Mouse (Mus musculus) olfactory bulb, adult 2 months (tissue): ENCODE results near the gene Gcm2. TPM values are rescaled to one million over a fixed set of nuclear protein-coding genes. Genes with fewer than 3 reads are reported as not detected.

ENCODE experiments used
- H3K27ac ChIP-seq: fragments of 200-500 bp; 2 replicates; pipeline ENCODE4 v1.5.1; 2012; ENCODE audit warnings: low read depth, low read length; ENCODE audit not compliant: insufficient read depth
- H3K4me1 ChIP-seq: fragments of 200-500 bp; 2 replicates; pipeline ENCODE4 v1.6.1; 2012; ENCODE audit warnings: low read length; ENCODE audit not compliant: control insufficient read depth, insufficient read depth
- H3K4me3 ChIP-seq: fragments of 200-500 bp; 2 replicates; pipeline ENCODE4 v1.5.1; 2012; ENCODE audit warnings: mild to moderate bottlenecking, low read depth, low read length, moderate library complexity; ENCODE audit not compliant: insufficient read depth
- CTCF ChIP-seq: fragments of 200-500 bp; IDR thresholded peaks from 2 replicates; pipeline ENCODE4 v1.5.1; 2012; ENCODE audit warnings: low read depth, mild to moderate bottlenecking, low read length, moderate library complexity; ENCODE audit not compliant: insufficient read depth
- POLR2A ChIP-seq: fragments of 200-500 bp; IDR thresholded peaks from 2 replicates; pipeline ENCODE4 v1.6.1; 2012; ENCODE audit warnings: mild to moderate bottlenecking, low read depth, low read length, moderate library complexity; ENCODE audit not compliant: insufficient read depth
- WGBS: fragments of 180-500 bp; shearing (Covaris S2); methylation state at CpG from one replicate; pipeline ENCODE4 v1.1.7; 2018; 5-methylcytosine and 5-hydroxymethylcytosine counted together
- polyA plus RNA-seq: library from polyadenylated mRNA; stranded (reverse); fragments of >200 nt; gene quantifications from 2 replicates; pipeline ENCODE4 v1.2.4, GENCODE M21; 2012; ENCODE audit warnings: low replicate concordance; ENCODE audit not compliant: missing spikeins, insufficient read depth, insufficient read length

Gcm2 gene
- not detected in 2 replicates for polyA plus RNA-seq

- WGBS, result 61% methylated on average over 3 of the region's 3 CpGs
- Histone ChIP-seq H3K27ac (no peak within 1 kb of the TSS), H3K4me1 (peaks cover 4% of the 10 kb centered on the region; the same call in 1 of the 2 replicates), H3K4me3 (no peak within 1 kb of the TSS)
- TF ChIP-seq POLR2A (no peak), CTCF (no peak)
These were observed at the start of gene Gcm2 for GRCm38 (mm10) chr13:41110935-41111334. TSS of gene Gcm2 (minus strand) at chr13:41111035.

DNA sequence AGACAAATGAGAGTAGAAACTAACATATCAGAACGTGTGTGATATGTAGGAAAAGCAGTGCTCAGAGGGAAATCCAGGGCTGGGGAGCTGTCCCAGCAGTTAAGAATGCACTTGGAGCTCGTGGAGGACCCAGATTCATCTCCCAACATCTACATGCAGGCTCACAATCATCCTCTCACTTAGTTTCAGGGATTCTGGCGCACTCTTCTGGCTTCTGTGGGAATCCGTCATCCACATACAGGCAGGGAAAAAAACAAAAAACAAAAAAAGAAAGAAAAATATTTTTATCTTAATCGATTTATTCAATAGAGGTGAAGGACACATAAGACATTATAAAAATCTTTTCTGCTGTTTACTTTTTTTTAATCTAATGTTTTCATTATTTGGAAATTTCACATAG, 47.6 kb upstream of the Gcm2 start:
- TF ChIP-seq CTCF (no peak), POLR2A (no peak)
- Histone ChIP-seq H3K4me3 (no peak overlapping the region), H3K4me1 (no peaks in the 10 kb centered on the region), H3K27ac (no peak overlapping the region)
- WGBS, result 66% methylated on average over 5 of the region's 5 CpGs

DNA sequence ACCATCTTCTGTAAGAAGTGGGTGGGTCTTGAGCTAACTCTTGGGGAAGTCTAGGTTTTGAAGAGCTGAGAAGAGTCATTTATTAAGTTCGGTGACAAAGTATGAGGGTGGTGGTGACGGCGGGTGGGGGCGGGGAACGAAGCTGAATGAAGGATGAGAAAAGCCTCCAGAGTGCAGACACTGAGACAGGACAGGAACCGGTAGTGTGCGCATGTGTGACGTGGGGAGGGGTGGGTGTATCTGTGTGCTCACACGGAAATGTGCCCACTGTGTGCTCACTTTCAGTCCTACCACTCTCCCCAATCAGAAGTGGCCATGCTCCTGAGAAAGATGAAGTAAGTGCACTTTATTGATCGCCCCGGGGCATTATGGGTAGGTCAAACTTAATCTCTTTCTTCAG, 42.3 kb upstream of the Gcm2 start:
- no peaks in the 10 kb centered on the region for H3K4me1 ChIP-seq
- TF ChIP-seq CTCF, result no peak
- no peak for TF ChIP-seq POLR2A
- no peak overlapping the region for H3K27ac ChIP-seq
- 94% methylated on average over 11 of the region's 11 CpGs for WGBS
- no peak overlapping the region for H3K4me3 ChIP-seq

- 59% methylated on average over 10 of the region's 10 CpGs for WGBS
- Histone ChIP-seq H3K27ac (no peak overlapping the region), H3K4me1 (no peaks in the 10 kb centered on the region), H3K4me3 (no peak overlapping the region)
- no peak for TF ChIP-seq CTCF
- TF ChIP-seq POLR2A, result no peak
These were observed 35.4 kb upstream of the Gcm2 start for GRCm38 (mm10) chr13:41146271-41146670.

DNA sequence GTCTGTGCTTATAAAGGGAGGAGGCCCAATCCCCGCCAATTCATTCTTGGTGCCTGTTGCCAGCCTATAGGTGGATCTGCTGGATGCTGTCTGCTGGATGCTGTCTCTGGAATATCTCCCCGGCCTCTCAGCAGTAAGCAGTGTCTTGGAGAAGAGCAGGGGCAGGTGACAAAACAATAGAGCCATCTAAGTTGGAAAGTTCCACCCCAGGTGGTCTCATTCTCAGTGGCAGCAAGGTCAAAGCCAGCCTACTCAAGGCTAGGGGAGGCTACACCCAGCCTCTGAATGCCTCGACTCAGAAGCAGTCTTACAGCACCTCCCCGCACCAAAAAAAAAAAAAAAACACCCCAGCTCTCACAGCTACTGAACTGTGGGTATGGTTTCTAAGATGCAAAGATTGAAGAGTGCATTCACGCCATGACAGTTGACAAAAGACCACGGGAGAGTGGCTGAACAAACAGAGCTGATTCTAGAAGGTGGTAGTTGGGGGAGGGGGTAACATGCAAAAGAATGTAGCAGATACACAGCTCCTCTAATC, 34.7 kb upstream of the Gcm2 start:
- H3K27ac ChIP-seq, result no peak overlapping the region
- 89% methylated on average over 6 of the region's 6 CpGs for WGBS
- TF ChIP-seq CTCF, result no peak
- TF ChIP-seq POLR2A, result no peak
- no peak overlapping the region for H3K4me3 ChIP-seq
- no peaks in the 10 kb centered on the region for H3K4me1 ChIP-seq

DNA sequence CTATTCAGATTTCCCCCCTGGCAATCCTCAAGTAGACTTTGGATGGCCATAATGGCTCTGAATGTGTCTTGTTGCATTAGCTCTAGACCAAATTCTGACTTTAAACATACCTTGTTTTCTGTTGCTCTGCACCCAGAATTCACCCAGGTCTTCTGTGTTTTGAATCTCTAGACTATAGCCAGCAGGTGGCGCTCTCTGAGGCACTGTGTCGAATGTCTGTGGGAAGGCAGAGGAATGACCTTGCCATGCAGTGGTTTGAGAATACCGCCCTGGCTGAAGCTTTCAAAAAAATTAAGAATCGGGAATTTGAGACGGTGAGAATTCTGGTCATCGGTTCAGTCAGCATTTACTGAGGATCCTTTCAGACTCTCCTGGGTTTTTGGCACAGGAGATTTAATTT, 24.1 kb upstream of the Gcm2 start:
- no peaks in the 10 kb centered on the region for H3K4me1 ChIP-seq
- H3K4me3 ChIP-seq, result no peak overlapping the region
- no peak overlapping the region for H3K27ac ChIP-seq
- no peak for TF ChIP-seq POLR2A
- TF ChIP-seq CTCF, result no peak
- 4% methylated on average over 6 of the region's 6 CpGs for WGBS

DNA sequence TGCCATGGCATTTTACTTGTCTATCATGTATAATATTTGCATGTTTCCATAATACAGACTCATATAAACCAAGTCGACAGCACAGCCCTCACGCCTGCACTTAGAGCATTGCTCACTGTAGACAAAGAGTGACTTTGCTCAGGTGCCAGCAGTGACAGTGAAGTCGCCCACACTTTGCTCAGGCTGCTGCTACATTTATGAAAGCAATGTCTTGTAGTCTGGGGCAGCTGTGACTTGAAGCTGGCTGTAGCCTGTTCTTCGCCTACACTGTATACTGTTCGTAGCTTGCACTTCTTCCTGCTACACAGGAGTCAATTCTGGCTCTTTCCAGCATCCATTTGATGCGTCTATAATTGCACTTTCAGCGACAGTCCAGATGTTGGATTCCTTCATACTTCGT, 18.2 kb upstream of the Gcm2 start:
- 87% methylated on average over 8 of the region's 8 CpGs for WGBS
- no peaks in the 10 kb centered on the region for H3K4me1 ChIP-seq
- TF ChIP-seq POLR2A, result no peak
- H3K27ac ChIP-seq, result no peak overlapping the region
- no peak overlapping the region for H3K4me3 ChIP-seq

DNA sequence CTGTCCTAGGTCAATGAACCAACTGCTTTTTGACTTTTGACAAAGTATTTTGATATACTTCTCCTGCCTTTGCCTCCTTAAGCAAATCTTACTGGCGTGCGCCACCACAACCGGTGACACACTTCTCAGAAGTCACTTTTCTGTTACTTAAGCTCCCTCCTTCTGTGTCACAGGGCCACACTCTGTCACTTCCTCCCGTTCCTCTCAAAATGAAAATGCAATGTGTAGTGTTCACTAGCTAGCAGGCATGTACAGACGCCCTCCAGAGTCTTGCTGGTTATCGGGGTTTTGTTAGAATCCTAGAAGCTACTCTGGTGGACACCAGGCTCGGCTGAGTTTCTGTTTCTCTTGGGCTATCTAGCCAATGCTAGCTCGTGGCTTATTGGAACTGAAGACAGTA, 17.5 kb upstream of the Gcm2 start:
- no peak overlapping the region for H3K4me3 ChIP-seq
- no peak overlapping the region for H3K27ac ChIP-seq
- WGBS, result 91% methylated on average over 8 of the region's 8 CpGs
- TF ChIP-seq POLR2A (no peak), CTCF (no peak)
- H3K4me1 ChIP-seq, result no peaks in the 10 kb centered on the region

DNA sequence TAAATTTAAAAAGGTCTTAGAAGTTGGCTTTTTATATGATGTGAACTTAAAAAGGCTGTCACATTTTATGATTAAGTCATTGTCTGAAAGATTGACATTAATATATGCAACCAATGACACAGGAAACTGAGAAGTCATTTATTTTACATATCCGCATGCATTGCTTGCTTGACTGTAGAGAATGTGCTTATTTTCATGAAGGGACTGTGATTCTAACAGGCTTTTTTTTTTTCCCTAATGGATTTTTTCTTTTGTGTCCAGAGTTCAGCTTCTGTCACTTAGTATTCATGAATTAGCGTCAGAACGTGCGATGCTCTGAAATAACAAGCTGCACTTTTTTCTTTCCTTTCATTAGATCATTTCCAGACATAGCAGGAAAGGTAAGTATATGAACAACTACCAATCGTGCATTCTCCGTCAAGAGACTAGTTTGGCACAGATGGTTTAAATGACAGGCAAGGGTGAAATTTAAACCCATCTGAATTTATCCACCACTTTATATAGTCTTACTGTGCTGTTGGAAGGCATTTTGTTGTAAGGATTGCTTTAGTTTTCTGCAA, 12.9 kb upstream of the Gcm2 start:
- WGBS, result 62% methylated on average over 6 of the region's 6 CpGs
- H3K4me3 ChIP-seq, result no peak overlapping the region
- no peaks in the 10 kb centered on the region for H3K4me1 ChIP-seq
- TF ChIP-seq POLR2A (no peak), CTCF (no peak)
- no peak overlapping the region for H3K27ac ChIP-seq

GRCm38 (mm10) chr13:41119152-41119945, 8.5 kb upstream of the Gcm2 start:
- 38% methylated on average over 9 of the region's 9 CpGs for WGBS
- H3K27ac ChIP-seq, result no peak overlapping the region
- no peak overlapping the region for H3K4me3 ChIP-seq
- H3K4me1 ChIP-seq, result no peaks in the 10 kb centered on the region
- TF ChIP-seq POLR2A, result no peak
- TF ChIP-seq CTCF, result no peak
